Mouse (Mus musculus): ENCODE results near the gene Bmp8a. TPM values are rescaled to one million over a fixed set of nuclear protein-coding genes. Genes with fewer than 3 reads are reported as not detected.

Gene Bmp8a
- 0.32 and 0.41 TPM in 2 replicates for polyA plus RNA-seq (2015; fragmentation: Nextera tagmentation; extraction: Ambion mirVana)

DNA sequence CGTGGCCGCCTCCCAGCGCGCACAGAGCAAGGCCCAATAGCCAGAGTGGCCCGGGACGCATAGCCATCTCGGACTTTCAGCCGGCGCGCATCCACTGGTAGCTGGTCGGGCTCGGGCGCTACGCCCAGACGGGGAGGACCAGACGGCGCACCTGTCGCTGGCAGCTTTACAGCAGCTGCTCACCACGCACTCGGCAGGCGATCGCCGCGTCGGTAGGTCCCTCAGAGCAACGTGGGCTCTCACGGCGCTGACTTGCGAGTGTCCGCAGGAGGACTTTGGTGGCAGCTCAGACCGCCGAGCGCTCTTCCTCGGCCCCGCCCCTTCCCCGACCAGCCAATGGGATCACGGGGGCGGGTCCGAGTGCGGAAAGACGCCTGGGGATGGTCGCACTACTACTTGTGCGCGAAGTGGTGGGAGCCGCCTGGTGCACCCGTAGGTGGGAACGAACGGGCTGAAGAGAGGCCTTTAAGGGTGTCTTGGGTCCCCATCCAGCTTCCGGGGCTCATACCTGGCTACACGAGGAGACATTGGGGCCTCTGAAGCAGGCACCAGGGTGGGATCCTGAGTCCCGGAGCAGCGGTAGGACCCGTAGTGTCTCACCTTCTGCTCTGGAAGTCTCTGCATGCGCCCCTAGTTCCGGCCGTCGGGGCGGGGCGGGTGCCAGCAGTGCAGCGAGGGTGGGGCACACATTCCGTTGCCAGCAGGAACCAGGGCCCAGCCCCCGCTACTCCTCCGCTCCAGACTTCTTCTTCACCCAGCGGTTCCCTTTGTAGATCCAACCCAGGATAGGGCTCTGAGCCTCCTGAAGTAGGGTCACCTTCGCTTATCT is at the start of gene Bmp8a:
Bmp8a (minus strand) TSS at position 611 of the 829 bp plus-strand sequence.
- peak; percentile 88 for ATAC-seq (replicated peaks; ENCODE audit: low FRiP score, low read depth)
- Histone ChIP-seq H3K36me3 (ENCODE audit: insufficient read depth, low read length) (no peaks in the 10 kb centered on the region), H3K4me3 (replicated peaks; ENCODE audit: low read depth, low read length) (peak within 1 kb of the TSS; percentile 50), H3K9ac (ENCODE audit: low read depth, low read length) (peak within 1 kb of the TSS; percentile 39), H3K4me1 (replicated peaks; ENCODE audit: insufficient read depth, low read length) (peaks cover 6% of the 10 kb centered on the region), H3K9me3 (replicated peaks; ENCODE audit: low read length) (no peaks in the 10 kb centered on the region), H3K27me3 (ENCODE audit: insufficient read depth, low read length) (peaks cover 20% of the 10 kb centered on the region), H3K27ac (no peak within 1 kb of the TSS), H3K4me2 (ENCODE audit: low read length) (peak within 1 kb of the TSS; percentile 87)
- TF ChIP-seq CTCF (IDR thresholded peaks at IDR 0.05; ENCODE audit: low read depth): no peak
- WGBS: under 1% methylated on average over 64 of the region's 65 CpGs
- DNase-seq (ENCODE audit: low spot score): peak; percentile 80

DNA sequence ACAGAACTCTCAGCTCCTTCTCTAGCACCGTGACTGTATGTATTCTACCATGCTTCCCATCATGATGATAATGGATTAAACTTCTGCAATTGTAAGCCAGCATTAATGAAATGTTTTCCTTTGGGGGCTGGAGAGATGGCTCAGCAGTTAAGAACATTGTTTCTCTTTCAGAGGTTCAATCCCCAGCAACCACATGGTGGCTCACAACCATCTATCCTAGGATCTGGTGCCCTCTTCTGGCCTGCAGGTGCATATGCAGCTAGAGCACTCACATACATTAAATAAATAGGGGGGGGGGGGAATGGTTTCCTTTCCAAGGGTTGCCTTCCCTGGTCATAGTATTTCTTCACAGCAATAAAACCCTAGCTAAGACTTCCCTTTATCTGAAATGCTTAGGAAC is 49.1 kb upstream of the Bmp8a start:
- H3K9me3 ChIP-seq (replicated peaks; ENCODE audit: low read length): no peaks in the 10 kb centered on the region
- no peak for ATAC-seq (replicated peaks; ENCODE audit: low FRiP score, low read depth)
- TF ChIP-seq CTCF (IDR thresholded peaks at IDR 0.05; ENCODE audit: low read depth): peak; percentile 70
- H3K4me2 ChIP-seq (ENCODE audit: low read length): no peak overlapping the region
- H3K27ac ChIP-seq: no peak overlapping the region
- no peaks in the 10 kb centered on the region for H3K4me1 ChIP-seq (replicated peaks; ENCODE audit: insufficient read depth, low read length)
- 96% methylated on average over 1 of the region's 1 CpGs for WGBS
- H3K4me3 ChIP-seq (replicated peaks; ENCODE audit: low read depth, low read length): no peak overlapping the region
- no peak overlapping the region for H3K9ac ChIP-seq (ENCODE audit: low read depth, low read length)
- no peak for DNase-seq (ENCODE audit: low spot score)
- no peaks in the 10 kb centered on the region for H3K27me3 ChIP-seq (ENCODE audit: insufficient read depth, low read length)
- H3K36me3 ChIP-seq (ENCODE audit: insufficient read depth, low read length): peaks cover 61% of the 10 kb centered on the region

DNA sequence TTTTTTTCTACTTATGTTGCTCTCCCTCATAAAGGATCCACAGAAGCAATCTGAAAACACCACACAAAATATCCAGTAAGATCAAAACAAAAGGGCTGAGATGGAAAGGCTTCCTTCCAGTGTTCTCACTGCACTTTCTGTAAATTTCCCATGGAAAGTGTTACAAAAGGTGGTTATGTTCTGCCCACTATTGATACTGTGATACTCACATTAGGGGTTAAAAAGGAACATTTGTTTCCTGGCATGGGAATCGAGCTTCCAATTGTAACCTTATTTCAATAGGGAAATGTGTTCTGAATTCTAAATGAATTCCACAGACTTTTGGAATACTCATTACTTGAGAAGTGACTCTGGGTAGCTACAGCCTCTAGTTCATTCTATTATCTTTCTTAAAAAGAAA is 42.0 kb upstream of the Bmp8a start:
- no peak for TF ChIP-seq CTCF (IDR thresholded peaks at IDR 0.05; ENCODE audit: low read depth)
- H3K9ac ChIP-seq (ENCODE audit: low read depth, low read length): no peak overlapping the region
- H3K4me3 ChIP-seq (replicated peaks; ENCODE audit: low read depth, low read length): no peak overlapping the region
- WGBS: 72% methylated on average over 1 of the region's 1 CpGs
- H3K4me1 ChIP-seq (replicated peaks; ENCODE audit: insufficient read depth, low read length): no peaks in the 10 kb centered on the region
- no peak overlapping the region for H3K27ac ChIP-seq
- no peak for ATAC-seq (replicated peaks; ENCODE audit: low FRiP score, low read depth)
- H3K36me3 ChIP-seq (ENCODE audit: insufficient read depth, low read length): peaks cover 76% of the 10 kb centered on the region
- no peak for DNase-seq (ENCODE audit: low spot score)
- H3K27me3 ChIP-seq (ENCODE audit: insufficient read depth, low read length): no peaks in the 10 kb centered on the region
- H3K9me3 ChIP-seq (replicated peaks; ENCODE audit: low read length): no peaks in the 10 kb centered on the region
- H3K4me2 ChIP-seq (ENCODE audit: low read length): no peak overlapping the region

DNA sequence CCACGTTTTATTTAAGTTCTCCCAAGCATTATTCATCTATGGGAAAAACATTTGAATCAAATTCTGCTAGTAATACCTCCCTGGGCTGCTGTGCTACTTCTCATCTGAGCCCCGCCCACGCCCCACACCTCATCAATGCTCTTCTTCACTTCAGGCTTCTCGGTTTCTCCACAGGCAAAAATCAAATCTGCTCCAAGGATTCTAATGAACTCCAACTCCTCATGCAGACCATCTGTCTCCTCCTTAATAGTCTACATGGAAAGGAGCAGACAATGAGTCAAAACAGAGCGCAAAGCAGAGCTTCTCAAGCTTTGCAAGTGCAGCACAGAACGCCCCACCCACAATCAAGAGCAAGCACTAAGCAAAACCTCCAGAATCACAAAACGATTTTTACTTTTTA is 40.1 kb upstream of the Bmp8a start:
- no peak overlapping the region for H3K27ac ChIP-seq
- no peaks in the 10 kb centered on the region for H3K4me1 ChIP-seq (replicated peaks; ENCODE audit: insufficient read depth, low read length)
- 88% methylated on average over 7 of the region's 7 CpGs for WGBS
- TF ChIP-seq CTCF (IDR thresholded peaks at IDR 0.05; ENCODE audit: low read depth): no peak
- H3K27me3 ChIP-seq (ENCODE audit: insufficient read depth, low read length): no peaks in the 10 kb centered on the region
- H3K4me3 ChIP-seq (replicated peaks; ENCODE audit: low read depth, low read length): no peak overlapping the region
- DNase-seq (ENCODE audit: low spot score): no peak
- H3K4me2 ChIP-seq (ENCODE audit: low read length): no peak overlapping the region
- H3K9me3 ChIP-seq (replicated peaks; ENCODE audit: low read length): no peaks in the 10 kb centered on the region
- no peak overlapping the region for H3K9ac ChIP-seq (ENCODE audit: low read depth, low read length)
- H3K36me3 ChIP-seq (ENCODE audit: insufficient read depth, low read length): peaks cover 74% of the 10 kb centered on the region
- no peak for ATAC-seq (replicated peaks; ENCODE audit: low FRiP score, low read depth)

DNA sequence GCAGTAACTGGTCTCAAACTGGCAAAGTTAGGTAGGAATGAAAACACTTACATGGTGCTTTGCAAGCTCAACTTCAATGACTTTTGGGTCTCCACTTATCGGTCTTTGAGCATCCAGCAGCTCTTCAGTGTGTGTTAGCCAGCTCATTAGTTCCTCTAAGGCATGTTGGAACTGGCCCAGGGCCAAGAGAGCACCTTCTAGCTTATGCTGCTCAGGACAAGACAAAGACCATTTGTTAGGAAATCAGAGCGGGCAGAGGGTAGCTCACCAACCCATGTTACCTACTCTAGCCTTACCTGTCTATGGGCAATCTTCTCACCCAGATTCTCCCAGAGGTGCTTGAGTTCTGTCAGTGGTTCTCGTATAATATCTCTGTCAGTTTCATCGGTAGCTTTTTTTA is 39.0 kb upstream of the Bmp8a start:
- WGBS: 90% methylated on average over 4 of the region's 4 CpGs
- H3K4me1 ChIP-seq (replicated peaks; ENCODE audit: insufficient read depth, low read length): no peaks in the 10 kb centered on the region
- no peak for TF ChIP-seq CTCF (IDR thresholded peaks at IDR 0.05; ENCODE audit: low read depth)
- no peak overlapping the region for H3K9ac ChIP-seq (ENCODE audit: low read depth, low read length)
- DNase-seq (ENCODE audit: low spot score) (no peak), ATAC-seq (replicated peaks; ENCODE audit: low FRiP score, low read depth) (no peak)
- no peak overlapping the region for H3K4me2 ChIP-seq (ENCODE audit: low read length)
- H3K36me3 ChIP-seq (ENCODE audit: insufficient read depth, low read length): peaks cover 78% of the 10 kb centered on the region
- H3K27ac ChIP-seq: no peak overlapping the region
- no peaks in the 10 kb centered on the region for H3K27me3 ChIP-seq (ENCODE audit: insufficient read depth, low read length)
- no peaks in the 10 kb centered on the region for H3K9me3 ChIP-seq (replicated peaks; ENCODE audit: low read length)
- H3K4me3 ChIP-seq (replicated peaks; ENCODE audit: low read depth, low read length): no peak overlapping the region

- WGBS: 96% methylated on average over 11 of the region's 11 CpGs
These were observed 38.5 kb upstream of the Bmp8a start for GRCm38 (mm10) chr4:123381598-123381997.

More at GRCm38 (mm10) chr4:123381598-123381997, 38.5 kb upstream of the Bmp8a start:
- no peak overlapping the region for H3K27ac ChIP-seq
- no peak overlapping the region for H3K4me3 ChIP-seq (replicated peaks; ENCODE audit: low read depth, low read length)
- peaks cover 77% of the 10 kb centered on the region for H3K36me3 ChIP-seq (ENCODE audit: insufficient read depth, low read length)
- H3K9ac ChIP-seq (ENCODE audit: low read depth, low read length): no peak overlapping the region
- ATAC-seq (replicated peaks; ENCODE audit: low FRiP score, low read depth): no peak
- no peak overlapping the region for H3K4me2 ChIP-seq (ENCODE audit: low read length)
- H3K27me3 ChIP-seq (ENCODE audit: insufficient read depth, low read length): no peaks in the 10 kb centered on the region
- no peak for DNase-seq (ENCODE audit: low spot score)
- H3K4me1 ChIP-seq (replicated peaks; ENCODE audit: insufficient read depth, low read length): no peaks in the 10 kb centered on the region
- TF ChIP-seq CTCF (IDR thresholded peaks at IDR 0.05; ENCODE audit: low read depth): no peak
- H3K9me3 ChIP-seq (replicated peaks; ENCODE audit: low read length): no peaks in the 10 kb centered on the region
